Mouse (Mus musculus) cerebellum, adult 9-11 months (tissue): ENCODE data around the gene Pitx3.
"Not testable (repeated sequence)": the region's sequence is repeated elsewhere in the genome, so short reads cannot be mapped to it uniquely, and the experiment has no call there.

ENCODE experiments used
- DNase-seq: peaks from one replicate; pipeline ENCODE4 v3.0.0; 2022

Gene Pitx3

DNA sequence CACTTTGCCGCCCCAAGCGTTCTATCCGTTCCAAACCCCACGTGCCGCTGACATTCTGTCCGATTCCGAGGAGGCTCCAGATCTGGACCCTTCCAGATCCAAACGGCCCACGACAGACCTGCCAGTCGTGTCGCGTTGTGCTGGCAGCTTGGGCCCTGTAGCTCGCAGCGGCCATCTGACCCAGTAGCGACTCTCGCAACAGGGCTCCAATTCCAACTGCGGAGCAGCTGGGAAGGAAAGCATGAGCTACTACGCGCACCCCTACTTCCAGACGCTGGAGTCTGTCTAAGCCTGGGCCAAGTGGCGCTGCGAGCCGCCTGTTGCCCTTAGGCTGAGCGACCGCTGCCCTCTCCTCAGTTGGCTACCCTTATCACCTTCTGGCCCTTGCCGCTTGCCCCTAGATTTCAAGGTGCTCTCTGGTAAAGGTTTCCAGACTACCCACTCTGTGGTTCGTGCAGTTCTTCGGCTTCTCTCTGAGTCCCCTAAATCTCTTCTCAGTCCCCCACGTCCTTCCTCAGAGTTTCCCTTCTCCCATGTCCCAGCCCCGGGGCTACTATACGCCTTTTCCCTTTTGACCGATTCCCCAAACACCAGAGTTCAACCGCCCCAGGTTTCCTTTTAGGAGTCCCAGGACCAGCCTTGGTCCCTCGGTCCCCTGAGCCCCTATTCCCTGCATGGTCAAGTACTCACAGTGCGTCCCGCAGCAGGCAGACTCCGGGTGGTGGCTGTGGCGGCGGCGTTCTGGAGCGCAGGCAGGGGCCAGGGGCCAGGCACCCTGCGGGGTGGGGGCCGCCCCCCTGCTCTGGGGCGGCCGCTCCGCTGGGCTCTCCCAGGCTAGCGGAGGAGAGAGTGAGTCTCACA lies at the start of gene Pitx3:
TSS of gene Pitx3 (minus strand) at position 816 of the 861 bp plus-strand sequence.
- no peak for DNase-seq

DNA sequence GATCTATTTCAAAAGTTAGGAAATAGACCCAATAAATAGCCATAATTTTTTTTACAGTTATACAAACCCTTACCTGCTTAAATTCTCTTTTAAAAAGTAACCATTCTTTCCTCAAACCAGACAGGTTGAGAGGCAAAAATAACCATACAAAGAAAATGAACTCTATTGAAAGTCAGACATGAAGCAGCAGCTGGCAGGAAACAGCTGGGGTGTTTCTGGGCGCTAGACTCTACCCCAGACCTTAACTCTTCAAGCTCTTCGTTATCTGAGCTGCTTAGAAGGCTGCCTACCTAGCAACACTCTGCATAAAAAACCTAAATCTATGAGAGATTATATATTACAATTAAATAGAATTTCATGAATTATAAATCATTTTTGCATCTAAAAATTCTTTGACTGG lies 39.1 kb upstream of the Pitx3 start:
- DNase-seq, result no peak

DNA sequence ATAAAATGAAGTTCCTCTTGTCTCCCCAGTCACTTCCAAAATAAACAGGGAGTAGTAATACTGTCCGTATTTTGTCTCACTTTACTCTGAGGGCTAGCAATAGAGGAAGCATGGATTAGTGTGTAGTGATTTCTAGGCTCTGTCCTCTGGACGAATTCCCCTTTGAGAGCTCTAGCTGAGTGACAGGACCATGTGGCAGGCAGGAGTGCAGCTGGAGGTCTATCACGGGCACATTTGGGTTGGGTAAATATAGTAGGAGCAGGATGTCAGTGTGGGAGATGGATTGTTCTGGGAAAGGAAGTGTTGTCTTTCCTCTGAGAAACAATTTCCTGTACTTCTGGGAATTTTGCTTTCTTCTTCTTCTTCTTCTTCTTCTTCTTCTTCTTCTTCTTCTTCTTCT lies 38.5 kb upstream of the Pitx3 start:
- no peak for DNase-seq

DNA sequence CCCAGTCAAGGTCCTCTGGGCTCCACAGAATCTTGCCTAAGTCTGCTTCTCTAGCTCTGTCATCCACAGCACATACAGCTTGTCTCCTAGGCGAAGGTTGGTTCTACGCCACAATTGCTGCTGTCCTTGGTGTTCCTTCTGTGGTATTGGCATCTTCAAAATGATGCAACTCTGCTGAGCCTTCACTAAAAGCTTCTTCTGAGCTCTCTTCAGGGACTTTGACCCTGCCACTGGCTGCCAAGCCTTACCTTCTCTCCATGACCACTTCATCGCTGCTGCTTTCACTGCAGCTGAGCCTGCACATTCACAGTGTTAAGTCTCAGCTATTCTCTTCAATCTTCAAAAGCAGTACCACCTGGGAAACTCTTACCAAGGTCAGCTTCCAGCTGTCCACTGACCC lies 34.1 kb upstream of the Pitx3 start:
- no peak for DNase-seq

DNA sequence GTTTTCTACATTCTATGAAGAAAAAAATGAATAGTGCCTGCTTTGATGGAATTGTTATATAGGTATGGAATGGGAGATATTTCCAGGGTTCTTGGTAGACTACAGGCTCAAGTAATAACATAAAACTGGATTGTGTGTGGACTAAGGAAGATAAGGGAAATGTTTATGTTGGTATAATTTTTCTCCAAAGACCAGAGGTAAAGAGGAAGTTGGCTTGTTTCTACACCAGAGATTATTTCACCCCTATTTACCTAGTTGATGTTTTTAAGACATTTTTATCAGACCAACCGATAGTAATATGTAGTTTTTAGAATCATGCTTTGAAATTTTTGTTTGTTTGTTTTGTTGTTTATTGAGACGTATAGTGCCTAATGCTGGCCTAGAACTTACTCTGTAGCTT lies 32.1 kb upstream of the Pitx3 start:
- no peak for DNase-seq

DNA sequence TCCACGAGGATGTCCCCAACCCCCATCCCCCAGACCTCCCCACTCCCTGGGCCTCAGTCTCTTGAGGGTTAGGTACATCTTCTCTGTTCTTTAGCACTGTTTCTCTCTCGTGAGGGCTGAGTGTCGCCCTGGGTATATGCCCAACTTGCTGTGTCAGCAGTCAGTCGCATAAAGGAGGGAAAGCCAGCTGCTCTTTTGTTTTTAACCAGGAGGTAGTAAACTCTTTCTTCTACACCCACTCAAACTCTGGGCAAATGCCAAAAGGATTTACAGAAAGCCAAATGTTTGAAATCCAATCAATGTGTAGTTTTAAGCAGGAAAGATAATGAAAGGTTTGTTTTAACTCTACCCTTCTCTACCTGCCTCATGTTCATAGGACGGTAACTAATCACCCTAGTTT lies 28.9 kb upstream of the Pitx3 start:
- DNase-seq, result no peak

DNA sequence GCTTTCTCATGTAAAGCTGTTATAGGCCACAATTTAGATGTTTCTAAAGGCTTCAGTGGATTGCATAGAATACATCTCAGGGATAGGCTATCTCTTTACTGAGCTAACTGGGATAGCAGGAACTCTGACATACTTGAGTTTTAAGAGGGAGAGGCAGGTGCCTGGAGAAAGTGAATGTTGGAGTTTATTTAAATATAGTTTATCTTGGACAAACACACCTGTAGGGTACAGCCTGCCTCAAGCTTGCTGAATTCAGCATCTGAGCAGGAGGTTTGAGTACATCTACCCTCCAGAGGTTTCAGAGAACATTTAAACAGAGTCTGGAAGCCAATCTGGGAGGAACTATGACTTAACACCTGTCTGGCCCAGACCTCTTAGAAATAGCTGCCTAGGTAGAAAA lies 27.0 kb upstream of the Pitx3 start:
- no peak for DNase-seq

DNA sequence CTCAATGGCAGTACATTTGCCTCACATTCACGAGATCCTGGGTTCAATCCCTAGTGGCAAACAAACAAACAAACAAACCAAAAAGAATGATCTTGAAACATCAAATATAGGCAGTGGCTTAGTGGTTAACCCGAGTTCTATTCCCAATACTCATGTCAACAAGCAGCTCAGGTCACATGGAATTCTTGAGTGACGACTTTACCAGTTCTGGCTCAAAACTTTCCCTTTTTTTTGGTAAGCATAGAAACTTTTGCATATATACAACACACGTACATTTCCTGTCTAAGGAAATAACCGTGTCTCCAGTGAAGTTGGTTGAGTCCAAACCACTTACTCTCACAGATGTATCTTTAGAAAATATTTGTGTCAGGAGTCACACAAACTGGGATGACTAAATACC lies 24.4 kb upstream of the Pitx3 start:
- DNase-seq, result no peak

DNA sequence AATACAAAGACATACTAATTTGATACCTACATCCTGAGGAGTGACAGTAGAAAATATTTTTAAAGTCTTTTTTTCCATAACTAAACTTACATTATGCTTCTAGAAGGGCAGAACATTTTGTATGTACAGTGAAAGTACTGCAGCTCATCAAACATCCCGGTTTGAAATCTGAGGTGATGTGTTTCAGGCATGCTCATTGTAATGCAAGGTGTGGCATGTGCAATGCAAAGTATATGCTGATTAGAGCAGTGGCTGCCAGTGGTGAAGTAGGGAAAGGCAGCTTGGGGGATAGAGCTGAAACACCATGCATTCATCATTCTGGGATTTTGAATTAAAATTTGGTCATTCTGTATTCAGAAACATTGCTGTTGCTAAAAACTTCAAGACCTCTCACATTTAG lies 21.8 kb upstream of the Pitx3 start:
- no peak for DNase-seq

DNA sequence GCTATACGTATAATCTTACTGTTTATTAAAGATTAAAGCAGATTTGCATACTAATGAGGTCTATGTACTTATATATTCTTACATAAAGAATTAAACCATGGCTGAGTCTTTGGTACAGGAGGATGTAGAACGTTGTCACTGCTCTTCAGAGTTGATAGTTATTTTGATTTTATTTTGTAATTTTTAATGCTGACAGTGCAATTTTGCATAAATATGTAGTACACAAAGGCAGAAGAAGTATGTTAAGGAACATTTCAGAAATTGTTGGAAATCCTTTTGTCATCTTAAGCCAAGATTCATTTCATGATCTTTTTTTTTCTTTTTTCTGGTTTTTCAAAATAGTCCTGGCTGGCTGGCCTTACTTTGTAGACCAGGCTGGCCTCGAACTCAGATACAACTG lies 21.3 kb upstream of the Pitx3 start:
- no peak for DNase-seq

DNA sequence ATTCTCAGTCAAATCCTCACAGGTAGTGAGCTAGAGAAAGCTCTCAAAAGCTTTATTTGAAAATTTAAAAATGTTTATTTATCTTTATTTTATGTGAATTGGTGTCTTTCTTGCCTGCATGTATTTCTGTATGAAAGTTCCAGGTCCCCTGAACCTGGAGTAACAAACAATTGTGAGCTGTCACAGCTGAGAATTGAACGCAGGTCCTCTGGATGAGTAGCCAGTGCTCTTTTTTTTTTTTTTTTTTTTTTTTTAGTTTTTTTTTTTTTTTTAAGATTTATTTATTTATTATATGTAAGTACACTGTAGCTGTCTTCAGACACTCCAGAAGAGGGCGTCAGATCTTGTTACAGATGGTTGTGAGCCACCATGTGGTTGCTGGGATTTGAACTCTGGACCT lies 19.0 kb upstream of the Pitx3 start:
- not testable (repeated sequence) for DNase-seq

DNA sequence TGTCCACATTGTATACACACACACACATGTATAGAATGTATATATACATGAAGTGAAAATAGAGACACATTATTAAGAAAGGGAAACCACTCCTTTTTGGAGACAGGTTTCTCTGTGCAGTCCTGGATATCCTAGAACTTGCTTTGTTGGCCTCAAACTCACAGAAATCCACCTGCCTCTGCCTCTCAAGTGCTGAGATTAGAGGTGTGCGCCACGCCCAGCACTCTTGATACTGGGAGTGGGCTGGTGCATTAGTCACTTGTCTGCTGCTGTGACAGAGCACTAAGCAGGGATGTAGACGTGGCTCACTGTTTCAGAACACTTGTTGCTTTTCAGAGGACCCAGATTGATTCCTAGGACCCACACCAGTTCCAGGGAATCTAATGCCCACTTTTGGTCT lies 17.8 kb upstream of the Pitx3 start:
- no peak for DNase-seq

DNA sequence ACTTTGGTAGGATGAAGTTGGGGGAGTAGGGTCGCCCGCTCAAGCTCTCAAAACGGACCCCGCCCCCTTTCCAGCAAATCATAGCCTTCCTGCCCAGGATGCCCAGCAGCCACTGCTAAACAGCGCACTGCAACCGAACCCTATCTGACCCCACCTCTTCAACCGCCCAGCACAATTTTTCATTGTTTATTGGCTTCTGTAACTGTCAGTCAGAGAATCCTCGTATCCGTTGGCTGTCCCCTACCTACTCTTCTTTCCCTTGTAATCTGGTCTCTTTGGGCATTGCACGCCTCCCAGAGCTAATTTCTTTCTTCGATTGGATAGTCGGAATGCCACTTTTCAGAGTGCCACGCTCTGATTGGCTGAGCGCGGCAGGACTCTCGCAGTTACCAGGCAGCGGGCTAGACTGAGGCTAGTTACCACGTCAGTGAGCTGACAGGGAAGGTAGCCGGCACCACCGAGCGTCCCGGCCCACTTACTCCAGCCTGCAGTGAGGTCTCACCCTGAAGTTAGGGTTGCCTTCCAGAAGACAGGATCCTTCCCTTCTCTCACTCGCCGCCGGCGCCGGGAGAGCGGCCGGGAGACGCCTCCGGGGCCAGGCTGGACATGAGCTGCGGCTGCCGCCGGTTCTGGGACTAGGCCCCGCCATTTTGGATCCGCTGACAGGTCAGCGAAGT lies 4.1 kb upstream of the Pitx3 start, which contains the start of gene Gbf1:
TSS of gene Gbf1 (plus strand) at position 383 of the 677 bp plus-strand sequence.
- DNase-seq, result peak; percentile 98

DNA sequence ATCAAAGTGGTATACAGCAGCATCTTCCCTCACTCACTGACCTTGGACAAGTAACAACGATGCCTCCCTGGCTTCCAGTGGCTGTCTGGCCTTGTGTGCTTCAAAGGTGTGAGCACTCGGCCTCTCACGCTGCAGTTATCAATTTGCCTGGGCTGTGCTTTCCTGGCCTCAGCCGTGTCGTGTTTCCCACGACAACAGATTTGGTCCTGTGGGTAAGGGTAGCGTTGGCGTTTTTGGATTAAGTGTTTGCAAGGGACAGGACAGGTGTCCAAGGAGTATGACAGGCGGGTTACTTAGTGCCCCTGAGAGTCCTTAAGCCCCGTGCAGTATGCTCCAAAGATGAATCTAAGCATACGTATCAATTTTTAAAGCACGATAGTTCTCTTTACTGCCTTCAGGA lies 965 bp upstream of the Pitx3 start:
- DNase-seq, result no peak

DNA sequence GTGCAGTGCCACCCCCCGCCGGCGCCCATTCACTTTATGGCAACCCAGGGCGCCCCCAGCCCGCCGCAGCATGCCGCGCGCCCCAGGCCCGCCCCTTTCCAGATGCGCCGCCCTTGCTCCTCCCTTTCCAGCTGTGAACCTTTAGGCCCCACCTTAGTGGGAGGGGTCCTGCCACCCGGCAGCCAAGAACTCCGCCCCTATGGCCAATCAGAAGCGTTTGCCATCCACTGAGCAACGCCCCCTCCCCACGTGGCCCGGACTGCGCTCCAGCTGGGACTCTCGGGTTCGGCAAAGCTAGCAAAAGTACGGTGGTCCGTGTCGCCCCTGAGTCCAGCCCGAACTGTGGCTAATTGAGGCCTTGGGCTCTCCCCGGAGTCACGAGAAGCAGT lies 240 bp upstream of the Pitx3 start:
- DNase-seq, result peak; percentile 36

DNA sequence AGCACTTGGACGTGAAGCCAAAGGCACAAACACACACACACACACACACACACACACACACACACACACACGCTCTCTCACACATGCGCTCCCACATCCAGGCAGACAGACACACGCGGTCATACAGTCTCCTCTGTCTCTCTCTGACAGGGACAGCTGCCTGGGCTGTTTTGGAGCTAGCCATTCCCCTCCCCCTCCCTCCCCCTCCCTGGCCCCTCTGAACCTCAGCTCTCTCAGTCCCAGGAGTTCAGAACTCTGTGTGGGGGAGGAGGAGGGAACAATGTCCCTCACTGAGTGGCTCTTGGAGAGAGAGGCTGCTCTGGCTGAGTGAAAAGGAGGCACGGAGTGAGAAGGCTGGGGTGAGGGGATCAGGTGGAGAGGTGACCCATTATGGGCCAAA lies 7.0 kb downstream of the Pitx3 start:
- no peak for DNase-seq

DNA sequence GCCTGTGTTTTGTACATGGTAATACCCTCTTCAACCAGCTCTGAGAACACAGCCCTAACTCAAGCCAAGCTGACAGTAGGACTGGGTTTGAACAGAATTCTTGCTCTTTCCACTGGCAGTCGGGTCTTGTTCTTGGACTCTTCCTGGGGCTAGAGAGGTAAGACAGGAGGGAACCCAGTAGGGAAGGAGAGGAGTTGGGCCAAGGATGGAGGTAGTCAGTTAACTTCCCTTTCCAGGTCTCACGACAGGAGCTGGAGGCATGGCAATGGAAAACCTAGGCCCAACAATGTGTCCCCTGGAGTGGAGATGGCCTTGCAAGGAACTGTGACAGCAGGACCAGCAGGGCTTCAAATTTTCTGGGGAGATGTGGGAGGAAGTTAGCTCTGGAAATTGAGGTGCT lies 7.8 kb downstream of the Pitx3 start:
- no peak for DNase-seq

DNA sequence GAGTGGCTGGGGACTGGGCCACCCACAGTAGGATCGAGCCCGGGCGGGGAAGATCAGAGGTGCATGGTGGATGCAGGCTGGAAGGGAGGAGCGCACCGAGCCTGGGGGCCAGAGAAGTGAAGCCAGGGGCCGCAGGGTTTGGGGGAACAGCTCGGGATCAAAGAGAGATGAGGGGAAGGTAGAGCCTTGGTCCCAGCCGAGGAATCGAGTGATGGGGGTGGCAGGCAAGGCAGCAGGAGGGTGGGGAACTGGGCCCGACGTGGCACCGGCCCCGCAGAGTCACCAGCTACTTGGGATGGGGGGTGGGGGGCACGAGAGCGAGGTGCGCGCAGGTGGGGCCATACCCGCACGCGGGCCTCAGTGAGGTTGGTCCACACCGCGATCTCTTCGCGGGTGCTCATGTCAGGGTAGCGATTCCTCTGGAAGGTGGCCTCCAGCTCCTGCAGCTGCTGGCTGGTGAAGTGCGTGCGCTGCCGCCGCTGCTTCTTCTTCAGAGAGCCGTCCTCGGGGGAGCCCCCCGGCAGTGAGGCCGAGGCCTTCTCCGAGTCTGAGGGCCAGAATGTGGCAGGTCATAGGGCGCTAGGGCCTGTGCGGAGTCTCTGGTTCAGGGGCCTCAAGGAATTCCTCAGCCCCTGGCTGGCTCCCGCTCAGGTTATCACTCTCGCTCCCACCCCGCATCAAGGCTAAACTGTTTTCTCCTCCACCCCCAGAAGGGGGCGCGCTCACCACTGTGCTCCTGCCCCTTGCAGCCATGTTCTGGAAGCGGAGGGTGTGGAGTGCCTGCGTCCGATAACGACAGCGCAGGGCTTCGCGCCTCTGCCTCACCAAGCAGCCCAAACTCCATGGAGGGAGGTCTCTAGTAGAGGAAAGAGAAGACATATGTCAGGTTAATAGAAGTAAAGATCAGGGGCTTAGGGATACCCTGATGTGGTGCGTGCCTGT lies 11.2 kb downstream of the Pitx3 start:
- DNase-seq, result no peak

DNA sequence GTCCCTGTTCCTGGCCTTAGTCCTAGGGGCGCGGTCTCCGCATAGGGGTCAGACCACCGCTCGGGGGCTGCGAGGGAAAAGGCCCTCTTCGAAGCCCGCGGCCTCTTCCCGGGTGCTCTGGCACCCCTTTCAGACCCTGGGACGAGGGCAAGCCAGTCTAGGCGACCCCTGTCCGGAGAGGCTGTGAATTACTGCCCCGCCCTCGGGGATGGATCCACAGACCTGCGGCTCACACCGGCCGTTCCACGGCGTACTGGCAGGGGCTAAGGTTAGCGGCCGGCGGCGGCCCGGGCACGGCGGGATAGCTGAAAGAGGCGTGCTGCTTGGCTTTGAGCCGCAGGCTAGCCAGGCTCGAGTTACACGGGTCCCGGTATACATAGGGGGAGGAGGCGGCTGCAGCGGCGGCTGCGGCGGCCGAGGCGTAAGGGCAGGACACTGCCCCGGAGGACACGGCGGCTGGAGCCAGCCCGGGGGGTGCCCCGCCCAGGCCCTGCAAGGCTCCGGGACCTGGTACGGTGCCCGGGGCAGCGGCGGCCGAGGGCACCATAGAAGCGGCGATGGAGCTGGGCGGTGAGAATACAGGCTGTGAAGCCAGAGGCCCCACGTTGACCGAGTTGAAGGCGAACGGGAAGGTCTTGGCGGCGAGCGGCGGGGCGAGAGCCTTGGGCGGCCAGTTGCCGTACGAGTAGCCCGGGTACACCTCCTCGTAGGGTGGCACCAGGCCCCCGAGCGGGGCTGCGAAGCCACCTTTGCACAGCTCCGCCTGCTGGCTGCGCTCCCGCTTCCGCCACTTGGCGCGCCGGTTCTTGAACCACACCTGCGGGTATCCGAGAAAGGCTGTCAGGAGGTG lies 12.1 kb downstream of the Pitx3 start:
- peak; percentile 52 for DNase-seq

DNA sequence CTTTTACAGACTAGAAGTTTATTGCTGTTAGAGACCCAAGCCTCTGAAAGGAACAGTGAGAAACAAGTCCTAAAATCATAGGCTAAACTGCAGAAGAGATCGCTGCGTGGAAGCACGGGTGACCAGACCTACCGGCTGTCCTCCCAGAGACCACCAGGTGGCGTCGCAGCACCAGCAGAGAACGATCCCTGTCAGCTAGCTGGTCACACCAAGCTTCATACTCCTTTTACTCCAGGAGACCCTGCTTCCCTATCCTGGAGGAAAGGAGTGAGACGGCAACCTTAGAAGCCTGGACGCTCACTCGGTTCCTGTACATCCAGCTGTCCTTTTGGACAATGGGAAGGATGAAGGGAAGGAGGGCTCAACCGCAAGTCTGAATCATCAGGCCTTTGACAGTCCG lies 12.8 kb downstream of the Pitx3 start:
- DNase-seq, result peak; percentile 83

DNA sequence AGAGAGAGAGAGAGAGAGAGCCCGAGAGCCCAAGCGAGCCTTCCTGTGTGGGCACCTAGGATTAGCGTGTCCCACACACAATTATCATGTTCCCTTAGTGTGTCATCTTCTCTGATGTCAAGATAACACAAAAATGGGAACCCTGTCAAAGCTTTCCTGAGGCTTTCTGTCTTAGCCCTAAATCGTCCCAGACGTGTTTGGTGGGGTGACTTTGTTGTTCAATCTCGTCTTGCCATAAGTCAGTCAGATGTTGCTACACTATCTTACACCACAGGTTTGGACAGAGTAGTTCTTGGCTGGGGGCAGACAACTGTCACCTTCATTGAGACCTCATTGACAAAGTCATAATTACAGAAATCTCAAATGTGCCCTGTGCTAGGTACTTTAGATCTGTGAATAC lies 15.5 kb downstream of the Pitx3 start:
- DNase-seq, result no peak
